Comparison of ENCODE assay signal across 18 mouse cellular contexts in genomic region chr2:28611407-28611787, GRCm38 (mm10). TPM values are rescaled to one million over a fixed set of nuclear protein-coding genes. Genes with fewer than 3 reads are reported as not detected.
DNase-seq lines count a peak whose midpoint lies in the region; ATAC-seq and TF ChIP-seq lines count a peak whose summit lies in the region.
"Had no signal": no experiment of that assay in that cellular context is flagged by ENCODE, and none has a peak within 500 bp of the region (broad histone marks: within the 10 kb centered on the region; RNA-seq: fewer than 3 reads in every experiment).

No protein-coding gene starts in this region.

- peak overlapping the region; percentile 89 for H3K27ac ChIP-seq in liver, embryonic 13.5 days
- H3K27ac ChIP-seq: hindbrain, embryonic 14.5 days had no signal

- no peaks in the 10 kb centered on the region for H3K9me3 ChIP-seq in G1E (replicated peaks)
- no peaks in the 10 kb centered on the region for H3K9me3 ChIP-seq in liver, embryonic 13.5 days (replicated peaks)
- H3K9me3 ChIP-seq: embryonic facial prominence, embryonic 10.5 days; heart, embryonic 12.5 days had no signal

- H3K4me2 ChIP-seq in liver, embryonic 13.5 days = no peak overlapping the region
- H3K4me2 ChIP-seq: heart, embryonic 12.5 days; hindbrain, embryonic 14.5 days had no signal

- intact Hi-C loops in heart, postnatal 10 days (cut with DNase I) = no loop called here
- intact Hi-C loops in gastrocnemius, postnatal 36 days (cut with DNase I) = no loop called here

- H3K36me3 ChIP-seq in G1E (replicated peaks) = peaks cover 98% of the 10 kb centered on the region
- H3K36me3 ChIP-seq in liver, embryonic 13.5 days = peaks cover 88% of the 10 kb centered on the region
- H3K36me3 ChIP-seq: embryonic facial prominence, embryonic 10.5 days; heart, embryonic 12.5 days had no signal

- no peak for ATAC-seq in G1E (ENCODE audit: extremely low read depth, insufficient number of reproducible peaks, low FRiP score, poor library complexity, severe bottlenecking)
- no peak for ATAC-seq in liver, embryonic 13.5 days (ENCODE audit: low read depth)
- ATAC-seq: forebrain, embryonic 14.5 days had no signal

- peaks cover 98% of the 10 kb centered on the region for H3K4me1 ChIP-seq in G1E (ENCODE audit: insufficient read depth, low read depth, low read length)
- peaks cover 99% of the 10 kb centered on the region for H3K4me1 ChIP-seq in liver, embryonic 13.5 days (replicated peaks)

- peak overlapping the region; percentile 64; the same call in 1 of the 2 replicates for H3K4me3 ChIP-seq in G1E (ENCODE audit: low read depth, low read length)
- H3K4me3 ChIP-seq in liver, embryonic 13.5 days (replicated peaks) = no peak overlapping the region
- H3K4me3 ChIP-seq: embryonic facial prominence, embryonic 10.5 days; heart, embryonic 12.5 days had no signal

- H3K27me3 ChIP-seq in G1E (ENCODE audit: insufficient read depth, low read length) = no peaks in the 10 kb centered on the region
- H3K27me3 ChIP-seq in liver, embryonic 13.5 days = no peaks in the 10 kb centered on the region

- 86% methylated on average over 17 of the region's 17 CpGs for WGBS in liver, embryonic 13.5 days (ENCODE audit: insufficient replicate concordance)

- DNase-seq in heart, adult 11 months = peak; percentile 86
- no peak for DNase-seq in heart, postnatal 10 days
- DNase-seq in G1E (ENCODE audit: low spot score) (no peak), MN1 (ENCODE audit: low spot score) (no peak)
- no peak for DNase-seq in liver, embryonic 13.5 days
- DNase-seq in frontal cortex, postnatal 36 days (ENCODE audit: low spot score in 2 of 2) = no peak
- no peak for DNase-seq in gastrocnemius, postnatal 36 days
- DNase-seq: adrenal gland, adult 8-10 months; adrenal gland, postnatal 36 days; gastrocnemius, postnatal 10 days; heart, postnatal 4 days had no signal

- no peak for TF ChIP-seq CTCF in G1E (IDR thresholded peaks at IDR 0.05; ENCODE audit: low read depth, low read length)

- H3K9ac ChIP-seq in liver, embryonic 13.5 days = peak overlapping the region; percentile 26; the same call in 1 of the 2 replicates
- H3K9ac ChIP-seq: heart, embryonic 12.5 days; hindbrain, embryonic 14.5 days had no signal

RNA-seq across cellular contexts. Expression of gene Gfi1b, which starts 10.4 kb away (rescaled TPM):
- total RNA-seq in heart, postnatal 10 days (2021) = not detected
- 537 and 588 TPM in 2 replicates for total RNA-seq in G1E (2014; fragmentation: Nextera tagmentation)
- total RNA-seq in G1E (2017) = 104 and 131 TPM in 2 replicates
- polyA plus RNA-seq in G1E (2012) = 649 and 739 TPM in 2 replicates
- polyA plus RNA-seq in liver, embryonic 13.5 days (2015; fragmentation: Nextera tagmentation; extraction: Ambion mirVana) = 99.2 and 109 TPM in 2 replicates
- not detected for total RNA-seq in gastrocnemius, postnatal 36 days (2021)
- total RNA-seq: adrenal gland, adult 8-10 months; adrenal gland, postnatal 36 days; heart, postnatal 4 days had no signal
- polyA plus RNA-seq: C2C12; forebrain, embryonic 14.5 days; hindbrain, embryonic 14.5 days had no signal

RNA-seq across cellular contexts. Expression of gene Gtf3c5, which starts 27.8 kb away (rescaled TPM):
- 10 to 100 TPM; 14.1 to 15.4 TPM for total RNA-seq in heart, postnatal 10 days (2021)
- total RNA-seq in G1E (2014; fragmentation: Nextera tagmentation) = 60.2 and 60.9 TPM in 2 replicates
- 16.6 and 19.0 TPM in 2 replicates for total RNA-seq in G1E (2017)
- 19.6 and 26.0 TPM in 2 replicates for polyA plus RNA-seq in G1E (2012)
- 16.9 and 19.3 TPM in 2 replicates for polyA plus RNA-seq in liver, embryonic 13.5 days (2015; fragmentation: Nextera tagmentation; extraction: Ambion mirVana)
- 1 to 10 TPM; 5.9 to 6.2 TPM for total RNA-seq in gastrocnemius, postnatal 36 days (2021)

RNA-seq across cellular contexts. Expression of gene Tsc1, which starts 29.6 kb away (rescaled TPM):
- total RNA-seq in heart, postnatal 10 days (2021) = 10 to 100 TPM; 16.4 to 19.8 TPM
- total RNA-seq in G1E (2014; fragmentation: Nextera tagmentation) (35.7 and 39.0 TPM in 2 replicates), G1E (2017) (22.1 and 26.6 TPM in 2 replicates)
- polyA plus RNA-seq in G1E (2012) = 3.5 and 5.8 TPM in 2 replicates
- polyA plus RNA-seq in liver, embryonic 13.5 days (2015; fragmentation: Nextera tagmentation; extraction: Ambion mirVana) = 7.8 and 8.4 TPM in 2 replicates
- 10 to 100 TPM; 30.4 to 35.5 TPM for total RNA-seq in gastrocnemius, postnatal 36 days (2021)

RNA-seq across cellular contexts. Expression of gene Cel, which starts 48.2 kb away (rescaled TPM):
- total RNA-seq in heart, postnatal 10 days (2021) = not detected
- total RNA-seq in G1E (2014; fragmentation: Nextera tagmentation) (not detected in 2 replicates), G1E (2017) (not detected in 2 replicates)
- polyA plus RNA-seq in G1E (2012) = not detected in 2 replicates
- polyA plus RNA-seq in liver, embryonic 13.5 days (2015; fragmentation: Nextera tagmentation; extraction: Ambion mirVana) = 0.05 and 0.34 TPM in 2 replicates
- total RNA-seq in gastrocnemius, postnatal 36 days (2021) = not detected
- total RNA-seq: adrenal gland, adult 8-10 months; adrenal gland, postnatal 36 days; gastrocnemius, postnatal 10 days; heart, adult 8-10 months; heart, postnatal 4 days had no signal
- polyA plus RNA-seq: C2C12; embryonic facial prominence, embryonic 10.5 days; embryonic facial prominence, embryonic 14.5 days; forebrain, embryonic 14.5 days; heart, embryonic 12.5 days; hindbrain, embryonic 14.5 days had no signal

Comparison
In these comparisons a context has a peak if more than half of its experiments do, and no peak if none do; other contexts are left out.
1. RNA of gene Gfi1b, which starts 10.4 kb away (total RNA-seq): 104 to 588 TPM in G1E; not detected in heart, postnatal 10 days and not detected in gastrocnemius, postnatal 36 days; every median in the first group is over 100 times any median in the second.